ENCODE assay signal across 21 mouse cellular contexts in genomic region chr5:132294469-132294868, GRCm38 (mm10).
DNase-seq lines count a peak whose midpoint lies in the region; ATAC-seq and TF ChIP-seq lines count a peak whose summit lies in the region.
"Had no signal": no experiment of that assay in that cellular context is flagged by ENCODE, and none has a peak within 500 bp of the region (broad histone marks: within the 10 kb centered on the region; RNA-seq: fewer than 3 reads in every experiment).

No protein-coding gene starts in this region.

- no peak overlapping the region for H3K4me3 ChIP-seq in forebrain, embryonic 10.5 days
- no peak overlapping the region for H3K4me3 ChIP-seq in forebrain, embryonic 15.5 days
- no peak overlapping the region for H3K4me3 ChIP-seq in midbrain, embryonic 10.5 days
- no peak overlapping the region for H3K4me3 ChIP-seq in midbrain, embryonic 15.5 days
- H3K4me3 ChIP-seq in ES-E14 (ENCODE audit: insufficient read depth in 1 of 2, low read depth in 1 of 2, low read length in 2 of 2, poor library complexity in 1 of 2, severe bottlenecking in 1 of 2), result no peak overlapping the region
- no peak overlapping the region for H3K4me3 ChIP-seq in hindbrain, embryonic 13.5 days
- H3K4me3 ChIP-seq: heart, adult 2 months; kidney, embryonic 15.5 days; limb, embryonic 12.5 days; liver, embryonic 12.5 days; megakaryocyte, embryonic 14.5 days; myocyte had no signal

- no peaks in the 10 kb centered on the region for H3K9me3 ChIP-seq in forebrain, embryonic 10.5 days
- no peaks in the 10 kb centered on the region for H3K9me3 ChIP-seq in forebrain, embryonic 15.5 days
- H3K9me3 ChIP-seq in midbrain, embryonic 10.5 days (replicated peaks), result no peaks in the 10 kb centered on the region
- no peaks in the 10 kb centered on the region for H3K9me3 ChIP-seq in midbrain, embryonic 15.5 days
- H3K9me3 ChIP-seq in ES-E14 (ENCODE audit: control insufficient read depth, insufficient read depth, low read depth, low read length), result no peaks in the 10 kb centered on the region
- H3K9me3 ChIP-seq in hindbrain, embryonic 13.5 days, result no peaks in the 10 kb centered on the region
- H3K9me3 ChIP-seq: kidney, embryonic 15.5 days; limb, embryonic 12.5 days; liver, embryonic 12.5 days; megakaryocyte, embryonic 14.5 days had no signal

- no peaks in the 10 kb centered on the region for H3K36me3 ChIP-seq in forebrain, embryonic 10.5 days (replicated peaks)
- no peaks in the 10 kb centered on the region for H3K36me3 ChIP-seq in forebrain, embryonic 15.5 days
- H3K36me3 ChIP-seq in midbrain, embryonic 10.5 days, result no peaks in the 10 kb centered on the region
- no peaks in the 10 kb centered on the region for H3K36me3 ChIP-seq in midbrain, embryonic 15.5 days (replicated peaks)
- no peaks in the 10 kb centered on the region for H3K36me3 ChIP-seq in ES-E14 (ENCODE audit: control insufficient read depth, insufficient read depth, low read length, poor library complexity, severe bottlenecking)
- no peaks in the 10 kb centered on the region for H3K36me3 ChIP-seq in hindbrain, embryonic 13.5 days
- H3K36me3 ChIP-seq: kidney, embryonic 15.5 days; limb, embryonic 12.5 days; liver, embryonic 12.5 days had no signal

- H3K9ac ChIP-seq in forebrain, embryonic 15.5 days (replicated peaks), result no peak overlapping the region
- no peak overlapping the region for H3K9ac ChIP-seq in midbrain, embryonic 15.5 days
- no peak overlapping the region for H3K9ac ChIP-seq in ES-E14 (ENCODE audit: insufficient read depth, low read depth, low read length, poor library complexity, severe bottlenecking)
- peak overlapping the region; percentile 43; the same call in 1 of the 2 replicates for H3K9ac ChIP-seq in hindbrain, embryonic 13.5 days
- H3K9ac ChIP-seq: kidney, embryonic 15.5 days; limb, embryonic 12.5 days; liver, embryonic 12.5 days had no signal

- peak overlapping the region; percentile 64; the same call in 1 of the 2 replicates for H3K27ac ChIP-seq in forebrain, embryonic 10.5 days
- H3K27ac ChIP-seq in forebrain, embryonic 15.5 days (replicated peaks), result no peak overlapping the region
- peak overlapping the region; percentile 42 for H3K27ac ChIP-seq in midbrain, embryonic 10.5 days (replicated peaks)
- no peak overlapping the region for H3K27ac ChIP-seq in midbrain, embryonic 15.5 days
- no peak overlapping the region for H3K27ac ChIP-seq in ES-E14 (ENCODE audit: insufficient read depth, low read depth, low read length, poor library complexity, severe bottlenecking)
- H3K27ac ChIP-seq in hindbrain, embryonic 13.5 days, result peak overlapping the region; percentile 64
- H3K27ac ChIP-seq: heart, adult 2 months; kidney, embryonic 15.5 days; limb, embryonic 12.5 days; liver, embryonic 12.5 days; stomach, postnatal 0 days had no signal

- H3K4me2 ChIP-seq in forebrain, embryonic 15.5 days (replicated peaks), result no peak overlapping the region
- H3K4me2 ChIP-seq in midbrain, embryonic 15.5 days, result no peak overlapping the region
- no peak overlapping the region for H3K4me2 ChIP-seq in hindbrain, embryonic 13.5 days
- H3K4me2 ChIP-seq: kidney, embryonic 15.5 days; limb, embryonic 12.5 days; liver, embryonic 12.5 days had no signal

- no peak for ATAC-seq in forebrain, embryonic 15.5 days (replicated peaks)
- ATAC-seq in midbrain, embryonic 15.5 days (replicated peaks), result no peak
- ATAC-seq in hindbrain, embryonic 13.5 days (ENCODE audit: low FRiP score), result no peak
- ATAC-seq: activated CD4-positive, CD25-positive, alpha-beta regulatory T cell, adult 4 months; intestine, embryonic 16.5 days; liver, embryonic 12.5 days had no signal

- DNase-seq in forebrain, embryonic 10.5 days (ENCODE audit: extremely low spot score, low spot score), result no peak
- DNase-seq in midbrain, embryonic 10.5 days (ENCODE audit: low spot score), result no peak
- DNase-seq in ES-E14 (ENCODE audit: low read depth, low spot score), result peak; percentile 12
- DNase-seq in layer of hippocampus, postnatal 14 days (ENCODE audit: low spot score in 2 of 2), result no peak
- no peak for DNase-seq in spleen, adult 18-20 months
- DNase-seq: adrenal gland, postnatal 10 days; cerebellum, adult 9-11 months; heart, adult 2 months; lung, adult 2 months; retina, postnatal 1 day had no signal

- H3K4me1 ChIP-seq in forebrain, embryonic 10.5 days, result peaks cover 81% of the 10 kb centered on the region
- H3K4me1 ChIP-seq in forebrain, embryonic 15.5 days, result peaks cover 82% of the 10 kb centered on the region
- peaks cover 57% of the 10 kb centered on the region for H3K4me1 ChIP-seq in midbrain, embryonic 10.5 days
- H3K4me1 ChIP-seq in midbrain, embryonic 15.5 days, result peaks cover 51% of the 10 kb centered on the region
- H3K4me1 ChIP-seq in ES-E14 (ENCODE audit: control insufficient read depth in 2 of 2, insufficient read depth in 2 of 2, low read length in 2 of 2, poor library complexity in 1 of 2), result no peaks in the 10 kb centered on the region
- peaks cover 73% of the 10 kb centered on the region for H3K4me1 ChIP-seq in hindbrain, embryonic 13.5 days (replicated peaks)
- H3K4me1 ChIP-seq: liver, embryonic 12.5 days; megakaryocyte, embryonic 14.5 days had no signal

- in situ Hi-C loops in ES-E14 (cut with MboI; ENCODE audit: low sequenced_read_pairs in 2 of 2, unreplicated experiment in 2 of 2), result no loop called here

- 24% methylated on average over 3 of the region's 3 CpGs for WGBS in forebrain, embryonic 10.5 days
- 32% methylated on average over 3 of the region's 3 CpGs for WGBS in forebrain, embryonic 15.5 days
- WGBS in midbrain, embryonic 10.5 days, result 21% methylated on average over 3 of the region's 3 CpGs
- whole genome bisulfite sequencing in midbrain, embryonic 15.5 days, result 19% methylated on average over 3 of the region's 3 CpGs
- WGBS in hindbrain, embryonic 13.5 days, result 19% methylated on average over 3 of the region's 3 CpGs

- H3K27me3 ChIP-seq in forebrain, embryonic 10.5 days (ENCODE audit: poor library complexity, severe bottlenecking), result peaks cover 9% of the 10 kb centered on the region; the same call in 1 of the 2 replicates
- H3K27me3 ChIP-seq in forebrain, embryonic 15.5 days, result no peaks in the 10 kb centered on the region
- no peaks in the 10 kb centered on the region for H3K27me3 ChIP-seq in midbrain, embryonic 10.5 days (ENCODE audit: low read depth, poor library complexity, severe bottlenecking)
- H3K27me3 ChIP-seq in midbrain, embryonic 15.5 days (replicated peaks), result no peaks in the 10 kb centered on the region
- H3K27me3 ChIP-seq in hindbrain, embryonic 13.5 days, result no peaks in the 10 kb centered on the region
- H3K27me3 ChIP-seq: kidney, embryonic 15.5 days; limb, embryonic 12.5 days; liver, embryonic 12.5 days; megakaryocyte, embryonic 14.5 days had no signal

TF ChIP-seq in ES-E14, 5 proteins besides CTCF, POLR2A, EP300 and RAD21:
- TF ChIP-seq CHD2 (IDR thresholded peaks at IDR 0.05; ENCODE audit: low read depth, low read length), result no peak

Comparison
In these comparisons a context has a peak if more than half of its experiments do, and no peak if none do; other contexts are left out.
1. H3K27ac ChIP-seq: peak in forebrain, embryonic 10.5 days (single experiment), midbrain, embryonic 10.5 days (single experiment) and hindbrain, embryonic 13.5 days (single experiment); none in forebrain, embryonic 15.5 days (single experiment), midbrain, embryonic 15.5 days (single experiment) and ES-E14 (single experiment).